Mouse (Mus musculus) ovary, adult 2 months (tissue): Measurements from ENCODE around the gene Wdr82. TPM values are rescaled to one million over a fixed set of nuclear protein-coding genes. Genes with fewer than 3 reads are reported as not detected.

Experiments used
- polyA plus RNA-seq: library from polyadenylated mRNA; depleted of rRNA; stranded (reverse); fragments of >200 nt; gene quantifications from 2 replicates; pipeline ENCODE4 v1.2.3, GENCODE M21; 2012; rRNA removed

The Wdr82 gene
- 83.3 and 89.6 TPM in 2 replicates for polyA plus RNA-seq

DNA sequence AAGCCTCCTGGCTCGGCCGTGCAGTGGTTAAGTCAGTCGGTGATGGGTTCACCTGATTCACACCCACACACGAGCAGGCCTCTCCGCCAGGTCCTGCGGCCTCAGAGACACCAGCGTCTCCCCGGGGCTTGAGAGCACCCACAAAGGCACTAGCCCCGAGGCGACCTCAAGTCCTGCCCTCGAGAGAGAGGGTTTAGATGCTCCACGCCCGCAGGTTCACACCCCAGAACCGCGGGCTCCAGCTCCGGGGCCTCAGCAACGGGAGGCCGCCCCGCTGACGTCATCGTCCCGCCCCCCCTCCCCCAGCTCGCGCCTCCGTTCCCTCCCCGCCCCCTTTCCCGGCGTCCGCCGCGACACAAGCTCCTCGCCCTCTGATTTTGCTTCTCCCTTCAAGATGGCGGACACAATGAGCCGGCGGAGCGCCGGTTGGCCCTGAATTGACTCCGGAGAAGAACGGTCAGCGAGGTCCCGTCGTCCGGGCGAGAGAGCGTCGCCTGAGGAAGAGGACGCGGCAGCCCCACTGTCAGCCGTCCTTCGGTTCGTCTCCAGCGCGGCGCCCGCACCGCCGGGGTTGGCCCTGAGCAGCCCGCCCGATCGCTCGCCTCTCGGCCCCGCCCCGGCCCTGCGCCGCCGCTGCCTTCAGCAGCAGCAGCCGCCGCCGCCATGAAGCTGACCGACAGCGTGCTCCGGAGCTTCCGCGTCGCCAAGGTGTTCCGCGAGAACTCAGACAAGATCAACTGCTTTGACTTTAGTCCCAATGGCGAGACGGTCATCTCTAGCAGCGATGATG is at the start of gene Wdr82:
Wdr82 (plus strand) TSS at position 373 of the 790 bp plus-strand sequence.

DNA sequence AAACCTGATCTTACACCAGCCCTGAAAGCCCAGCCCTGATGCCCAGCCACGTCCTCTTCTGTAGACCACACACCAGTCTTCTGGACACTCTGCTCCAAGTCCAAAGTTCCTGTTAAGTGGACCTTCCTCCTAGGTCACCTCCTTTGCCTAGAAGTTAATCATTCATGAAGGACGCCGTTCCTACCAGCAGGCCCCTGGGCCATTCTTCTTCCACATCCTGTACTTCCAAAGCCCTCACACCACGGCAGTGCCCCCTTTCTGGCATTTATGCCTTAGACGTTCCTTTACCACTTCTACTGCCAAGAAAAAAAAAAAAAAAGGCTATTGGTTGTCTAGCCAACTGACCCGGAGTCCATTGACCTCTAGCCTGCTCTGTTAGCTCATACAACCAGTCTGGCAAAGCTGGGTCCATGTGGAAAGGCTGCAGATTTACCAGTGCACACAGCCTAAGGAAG is 12.7 kb upstream of the Wdr82 start, which contains the start of gene Glyctk:
Glyctk (minus strand) TSS at position 102 of the 455 bp plus-strand sequence.

DNA sequence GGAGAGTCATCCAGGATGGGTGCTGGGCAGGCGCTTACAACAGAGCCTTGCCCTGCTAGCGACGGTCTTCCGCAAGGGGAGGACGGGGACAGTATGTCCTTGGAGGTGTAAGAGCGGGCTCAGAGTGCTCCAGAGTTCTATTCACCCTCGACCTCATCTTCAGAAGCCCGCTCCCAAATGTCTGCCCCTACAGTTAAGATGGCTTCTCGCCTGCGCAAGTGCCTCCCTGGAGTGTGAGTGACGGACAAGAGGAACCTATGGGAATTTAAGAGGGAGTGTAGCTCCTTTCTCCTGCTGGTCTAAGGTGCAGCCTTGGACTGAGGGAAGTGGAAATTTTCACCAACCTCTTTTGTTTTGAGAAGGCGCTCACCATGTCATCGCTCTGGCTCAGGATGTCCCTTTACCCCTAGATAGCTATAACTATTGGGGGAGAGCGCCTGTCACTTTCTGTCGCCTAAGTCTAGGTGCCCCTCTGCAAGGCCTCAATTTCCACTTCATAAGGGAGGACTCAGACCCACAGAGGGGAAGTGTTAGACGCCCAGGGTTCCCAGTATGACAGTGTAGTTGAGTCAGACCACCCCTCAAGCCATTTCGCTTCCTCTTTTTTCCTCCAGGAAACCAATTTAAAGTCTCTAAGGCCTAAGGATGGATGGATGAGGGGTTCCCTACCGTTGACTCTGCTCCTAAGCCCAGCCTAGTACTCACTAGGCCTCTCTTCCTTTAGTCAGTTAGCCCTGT is 29.0 kb downstream of the Wdr82 start, which contains the start of gene Ppm1m:
Ppm1m (minus strand) TSS at position 212 of the 738 bp plus-strand sequence.

DNA sequence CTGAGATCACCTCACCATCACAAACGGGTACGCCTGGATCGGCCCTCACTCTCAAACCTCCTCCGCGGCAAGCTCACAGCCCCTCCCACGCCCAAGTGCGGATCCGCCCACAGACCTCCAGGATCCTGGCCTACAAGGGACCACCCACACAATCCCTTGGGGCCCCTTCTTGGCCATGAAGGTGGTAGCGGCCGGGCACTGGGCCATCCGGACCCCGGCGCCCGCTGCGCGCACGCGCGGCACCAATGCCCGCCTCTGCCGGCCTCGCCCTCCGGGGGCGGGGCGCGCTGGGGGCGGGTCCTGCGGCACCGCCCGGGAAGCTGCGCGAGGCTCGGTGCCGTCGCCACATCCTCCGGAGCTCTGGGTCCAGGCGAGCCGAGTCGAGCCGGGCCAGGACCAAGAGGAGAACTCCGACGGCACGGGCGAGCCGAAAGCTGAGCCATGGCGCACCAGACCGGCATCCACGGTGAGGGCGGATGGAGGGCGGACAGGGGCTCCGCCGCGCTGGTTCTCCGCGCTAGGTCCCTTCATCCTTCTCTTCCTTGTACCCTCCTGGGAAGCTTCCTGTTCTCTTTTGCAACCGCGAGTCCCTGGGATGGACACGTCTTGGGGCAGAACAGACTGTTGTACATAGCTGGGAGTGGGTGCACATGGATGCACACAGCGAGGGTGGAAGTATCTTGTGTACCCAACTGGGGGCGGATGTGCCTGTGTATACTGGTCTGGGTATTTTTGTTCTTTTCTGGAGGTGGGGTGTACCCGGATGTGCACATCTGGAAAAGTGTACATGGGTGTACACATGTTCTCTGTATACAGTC is 32.3 kb downstream of the Wdr82 start, which contains the start of gene Twf2:
Twf2 (plus strand) TSS at position 290 of the 818 bp plus-strand sequence.

DNA sequence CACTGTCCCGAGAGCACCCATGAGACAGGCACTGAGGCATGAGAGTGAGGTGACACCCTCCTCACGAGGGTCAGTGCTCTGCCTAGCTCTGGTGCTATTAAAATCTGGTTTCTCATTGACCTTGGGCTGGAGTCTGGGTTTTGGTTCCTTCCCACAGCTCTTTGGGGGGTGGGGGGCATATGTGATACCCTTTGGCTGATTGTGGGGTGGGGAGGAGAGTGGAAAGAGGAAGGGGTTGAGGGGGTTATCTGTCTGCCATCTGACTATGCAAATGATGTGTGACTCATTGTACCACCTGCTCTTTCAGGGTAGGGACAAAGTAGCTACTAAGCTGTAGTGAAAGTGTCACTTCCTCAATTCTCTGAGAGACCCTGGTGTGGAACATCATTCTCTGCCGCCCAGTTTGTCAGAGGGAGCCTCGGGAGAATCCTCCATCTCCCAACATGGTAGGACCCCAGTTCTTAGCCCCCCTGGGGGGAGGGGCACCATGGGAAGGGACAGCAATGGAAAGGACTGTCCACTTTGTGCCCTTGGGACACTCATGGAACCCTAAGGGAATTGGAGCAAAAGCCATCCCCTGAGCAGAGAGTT is 51.6 kb downstream of the Wdr82 start, which contains the start of gene Tlr9:
Tlr9 (plus strand) TSS at position 338 of the 591 bp plus-strand sequence.

Other genes starting within 250 kb of the Wdr82 start
- gene Col6a5, start 210.3 kb upstream of the Wdr82 start, polyA plus RNA-seq, result 1.5 and 1.8 TPM in 2 replicates
- gene Col6a4, start 74.1 kb upstream of the Wdr82 start, polyA plus RNA-seq, result 74.1 and 134 TPM in 2 replicates
- gene Glyctk, start 12.8 kb upstream of the Wdr82 start, polyA plus RNA-seq, result 3.5 and 3.7 TPM in 2 replicates
- 84.9 and 96.8 TPM in 2 replicates for gene Ppm1m, start 28.8 kb downstream of the Wdr82 start, polyA plus RNA-seq
- 55.4 and 61.1 TPM in 2 replicates for gene Twf2, start 32.2 kb downstream of the Wdr82 start, polyA plus RNA-seq
- 5.0 and 6.7 TPM in 2 replicates for gene Tlr9, start 51.7 kb downstream of the Wdr82 start, polyA plus RNA-seq
- gene Alas1, start 77.7 kb downstream of the Wdr82 start, polyA plus RNA-seq, result 302 and 333 TPM in 2 replicates
- 15.8 and 20.8 TPM in 2 replicates for gene Poc1a, start 110.1 kb downstream of the Wdr82 start, polyA plus RNA-seq
- gene Dusp7, start 197.7 kb downstream of the Wdr82 start, polyA plus RNA-seq, result 97.9 and 108 TPM in 2 replicates